Mouse (Mus musculus) right cerebral cortex, postnatal 25 days (tissue): ENCODE results near the gene Arl4a.
A peak's percentile ranks its signal among the peaks of the same experiment; 100 is the strongest.

ENCODE experiments used
- DNase-seq: peaks from one replicate; pipeline ENCODE4 v3.0.0; 2022

Arl4a gene

GRCm38 (mm10) chr12:40037876-40038463 is at the start of gene Arl4a:
Arl4a (minus strand) TSS chr12:40038025.
- DNase-seq = peak; percentile 90

- DNase-seq = no peak
Measured at GRCm38 (mm10) chr12:40085731-40086322, 48.0 kb upstream of the Arl4a start.

- no peak for DNase-seq
Measured at GRCm38 (mm10) chr12:40082453-40083238, 44.8 kb upstream of the Arl4a start.

GRCm38 (mm10) chr12:40082048-40082447 is 44.2 kb upstream of the Arl4a start:
- no peak for DNase-seq

- DNase-seq = no peak
Measured at GRCm38 (mm10) chr12:40073660-40074059, 35.8 kb upstream of the Arl4a start.

- DNase-seq = no peak
Measured at GRCm38 (mm10) chr12:40047024-40047423, 9.2 kb upstream of the Arl4a start.

GRCm38 (mm10) chr12:40043816-40044585 is 6.2 kb upstream of the Arl4a start:
- DNase-seq = no peak

- DNase-seq = no peak
Measured at GRCm38 (mm10) chr12:40040067-40040466, 2.2 kb upstream of the Arl4a start.

GRCm38 (mm10) chr12:40037226-40037813 is 505 bp downstream of the Arl4a start:
- peak; percentile 99 for DNase-seq

GRCm38 (mm10) chr12:40036666-40037065 is 1.2 kb downstream of the Arl4a start:
- no peak for DNase-seq

GRCm38 (mm10) chr12:40035506-40035905 is 2.3 kb downstream of the Arl4a start:
- no peak for DNase-seq

GRCm38 (mm10) chr12:40029201-40029600 is 8.6 kb downstream of the Arl4a start:
- no peak for DNase-seq

GRCm38 (mm10) chr12:40027846-40028245 is 10.0 kb downstream of the Arl4a start:
- no peak for DNase-seq

- DNase-seq = no peak
Measured at GRCm38 (mm10) chr12:40027444-40027843, 10.4 kb downstream of the Arl4a start.

GRCm38 (mm10) chr12:40023918-40024317 is 13.9 kb downstream of the Arl4a start:
- no peak for DNase-seq

GRCm38 (mm10) chr12:40023014-40023642 is 14.7 kb downstream of the Arl4a start:
- DNase-seq = no peak

- no peak for DNase-seq
Measured at GRCm38 (mm10) chr12:40022344-40022743, 15.5 kb downstream of the Arl4a start.

GRCm38 (mm10) chr12:40017955-40018505 is 19.8 kb downstream of the Arl4a start:
- no peak for DNase-seq

- DNase-seq = peak; percentile 11
Measured at GRCm38 (mm10) chr12:40016648-40017460, 21.0 kb downstream of the Arl4a start.

- DNase-seq = no peak
Measured at GRCm38 (mm10) chr12:40016068-40016467, 21.8 kb downstream of the Arl4a start.

- DNase-seq = no peak
Measured at GRCm38 (mm10) chr12:40009866-40010265, 28.0 kb downstream of the Arl4a start.
